Mouse (Mus musculus): Measurements from ENCODE around the gene Gm28490. TPM values are rescaled to one million over a fixed set of nuclear protein-coding genes. Genes with fewer than 3 reads are reported as not detected.
"Not testable (repeated sequence)": the region's sequence is repeated elsewhere in the genome, so short reads cannot be mapped to it uniquely, and the experiment has no call there.

The Gm28490 gene
- not detected in 2 replicates for polyA plus RNA-seq (2014; fragmentation: Nextera tagmentation; extraction: Ambion mirVana)

- not testable (repeated sequence) for H3K36me3 ChIP-seq (ENCODE audit: control insufficient read depth, insufficient read depth, low read length); H3K9me3 ChIP-seq (ENCODE audit: control insufficient read depth, low read length); H3K27me3 ChIP-seq (ENCODE audit: control insufficient read depth, insufficient read depth, low read length); ATAC-seq (ENCODE audit: insufficient number of reproducible peaks, insufficient read depth, low FRiP score, low read depth); H3K4me3 ChIP-seq (ENCODE audit: control insufficient read depth in 1 of 2, insufficient read depth in 1 of 2, low read depth in 1 of 2, low read length in 2 of 2); H3K4me1 ChIP-seq (ENCODE audit: control insufficient read depth in 2 of 2, insufficient read depth in 2 of 2, low read length in 2 of 2); H3K4me2 ChIP-seq (ENCODE audit: low read length); H3K9ac ChIP-seq (ENCODE audit: low read length); H3K27ac ChIP-seq (replicated peaks in 1 of 2; ENCODE audit: control insufficient read depth in 1 of 2, insufficient read depth in 1 of 2, low read depth in 2 of 2, low read length in 2 of 2)
- no CpG with 5 or more reads among the region's 8 CpGs for WGBS
Observed at GRCm38 (mm10) chrY:31634656-31635055, at the start of gene Gm28490. Gm28490 (minus strand) TSS chrY:31634756.

Data from heart, embryonic 14.5 days (tissue).